Mouse (Mus musculus): Measurements from ENCODE around the gene Trim71.

- TF ChIP-seq POLR2A (IDR thresholded peaks at IDR 0.05; ENCODE audit: insufficient read length, low read depth) (no peak), MAX (IDR thresholded peaks at IDR 0.05; ENCODE audit: low read depth) (no peak), MYOD1 (IDR thresholded peaks at IDR 0.05; ENCODE audit: control insufficient read depth in 1 of 3, insufficient read length in 2 of 3, low read depth in 2 of 3) (no peak), E2F4 (IDR thresholded peaks at IDR 0.05; ENCODE audit: insufficient read depth) (no peak), TCF12 (IDR thresholded peaks at IDR 0.05; ENCODE audit: insufficient read depth, poor library complexity, severe bottlenecking) (no peak), REST (IDR thresholded peaks at IDR 0.05; ENCODE audit: insufficient read depth, insufficient read length) (no peak)
These were observed 7.1 kb downstream of the Trim71 start for GRCm38 (mm10) chr9:114557086-114557485.
